Mouse (Mus musculus) lung, postnatal 36 days (tissue): ENCODE results near the gene Rxrg.
A peak's percentile ranks its signal among the peaks of the same experiment; 100 is the strongest.

Source experiments
- DNase-seq: peaks from one replicate; pipeline ENCODE4 v3.0.0; 2022; ENCODE audit warnings: mixed read lengths

Rxrg gene

DNA sequence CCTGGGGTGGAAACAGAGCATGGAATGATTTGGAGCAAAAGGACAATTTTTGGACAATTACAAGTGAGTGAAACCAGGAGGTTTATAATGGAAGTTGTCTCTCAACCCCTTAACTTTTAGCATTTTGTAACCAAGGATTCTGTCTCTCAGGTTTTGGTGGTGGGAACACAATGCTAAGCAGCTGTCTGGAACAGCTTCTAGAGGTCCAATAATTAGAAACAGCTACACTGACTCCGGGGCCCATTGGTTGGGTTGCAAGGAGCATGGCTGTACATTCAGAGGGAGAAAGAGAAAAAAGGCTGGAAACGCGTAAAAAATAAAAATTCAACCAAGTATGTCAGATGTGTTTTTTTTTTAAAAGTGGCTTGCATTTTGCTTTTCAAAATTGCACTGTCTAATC, 50.5 kb downstream of the Rxrg start:
- DNase-seq = no peak

DNA sequence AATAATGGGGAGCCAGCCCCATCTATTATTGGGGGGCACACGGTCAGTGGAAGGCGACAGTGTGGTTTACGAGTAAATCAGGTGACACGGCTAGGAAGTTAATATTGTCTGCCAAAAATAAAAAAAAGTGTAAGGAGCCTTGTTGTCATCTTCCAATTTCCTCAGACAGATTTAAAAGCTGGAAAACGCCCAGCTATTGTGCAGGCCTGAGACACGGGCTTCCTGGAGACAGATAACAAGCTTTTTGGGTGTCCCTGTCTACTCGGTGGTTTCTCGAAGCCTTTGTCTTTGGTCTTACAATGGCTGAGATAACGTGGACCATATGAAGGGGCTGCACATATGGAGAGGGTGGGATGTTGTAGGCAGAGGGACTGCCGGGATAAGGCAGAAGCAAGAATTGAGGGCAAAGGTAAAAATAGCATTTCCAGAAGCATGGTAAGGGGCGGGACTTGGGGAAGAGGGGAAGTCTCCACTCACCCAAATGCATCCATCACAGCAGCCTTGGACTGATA, 51.0 kb downstream of the Rxrg start:
- peak; percentile 63 for DNase-seq

DNA sequence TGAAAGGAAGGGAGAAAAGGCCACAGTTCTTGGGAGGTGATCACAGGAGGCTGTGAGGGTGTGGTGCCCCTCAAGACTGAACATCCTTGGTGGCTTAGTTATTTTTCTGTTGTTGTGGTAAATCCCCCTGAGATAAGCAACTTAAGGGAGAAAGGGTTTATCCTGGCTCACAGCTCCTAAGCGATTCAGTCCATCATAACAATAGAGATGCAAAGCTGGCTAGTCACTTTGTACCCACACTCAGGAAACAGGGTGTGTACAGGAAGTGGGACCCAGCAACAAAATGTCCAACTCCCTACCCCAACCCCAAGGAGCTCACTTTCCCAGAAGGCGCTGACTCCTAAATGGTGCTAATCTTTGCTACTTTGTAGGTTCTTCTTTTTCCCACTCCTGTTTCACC, 54.2 kb downstream of the Rxrg start:
- DNase-seq = no peak

DNA sequence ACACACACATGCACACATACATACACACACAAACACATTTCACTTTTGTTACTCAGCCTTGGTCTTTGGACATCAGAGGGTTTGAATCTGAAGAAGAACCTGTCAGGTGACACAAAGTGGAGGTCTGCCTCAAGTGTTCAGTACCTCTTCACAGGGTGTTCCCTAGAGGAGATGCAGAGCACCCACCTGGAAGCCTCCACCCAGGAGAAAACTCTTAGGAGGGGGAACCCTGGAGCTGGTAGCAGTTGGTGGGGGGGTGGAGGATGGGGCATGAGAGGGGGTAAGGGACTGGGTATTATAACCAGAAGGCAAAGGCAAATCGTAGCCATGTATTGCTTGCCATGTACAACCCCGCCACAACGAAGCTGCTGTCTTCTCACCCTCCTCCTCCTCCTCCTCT, 60.9 kb downstream of the Rxrg start:
- DNase-seq = no peak

DNA sequence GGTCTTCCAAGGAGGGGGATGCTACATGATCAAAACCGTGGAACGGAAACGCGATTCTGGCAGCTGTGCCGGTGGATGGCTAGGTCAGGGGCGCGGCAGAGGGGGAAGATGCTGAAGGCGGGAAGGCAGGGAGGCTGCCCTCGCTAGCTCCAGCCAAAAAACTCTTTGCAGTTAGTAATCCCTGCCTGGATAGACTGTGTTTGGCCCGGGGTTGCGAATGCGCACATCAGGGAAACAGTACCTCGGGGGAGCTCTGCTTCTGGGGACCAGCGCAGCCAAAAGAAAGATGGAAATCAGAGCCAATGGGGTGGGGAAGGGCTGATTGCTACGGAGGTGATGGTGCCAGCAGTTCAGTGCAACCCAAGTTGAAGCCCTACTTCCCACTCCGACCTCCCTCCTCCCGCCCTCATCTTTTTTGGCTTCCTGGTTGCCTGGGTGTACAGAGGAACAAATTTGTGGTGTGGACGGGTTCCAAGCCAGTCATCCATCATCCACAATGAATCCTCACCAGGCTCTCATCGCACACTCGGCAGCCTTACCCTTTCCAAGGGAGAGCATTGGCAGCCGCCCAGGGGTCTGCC, 62.4 kb downstream of the Rxrg start:
- peak; percentile 31 for DNase-seq

DNA sequence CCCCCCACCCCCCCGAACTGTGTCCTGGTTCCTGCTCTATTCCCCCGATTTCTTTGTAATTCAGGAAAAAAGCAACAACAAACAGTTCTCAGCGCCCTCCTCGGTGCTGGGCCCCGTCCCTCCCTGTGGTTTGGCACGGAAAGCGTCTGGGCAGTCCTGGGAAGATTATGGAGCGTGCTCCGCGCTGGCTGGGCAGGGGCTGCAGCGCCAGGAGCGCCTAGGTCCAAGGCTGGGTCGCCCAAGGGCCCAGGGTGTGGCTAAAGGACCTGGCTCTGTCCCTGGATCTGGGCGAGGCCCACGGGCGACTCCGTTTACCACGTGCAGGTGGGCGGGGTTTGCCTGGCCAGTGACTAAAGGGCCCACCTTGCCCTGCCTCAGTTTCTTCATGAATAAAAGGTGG, 62.9 kb downstream of the Rxrg start:
- peak; percentile 2 for DNase-seq

DNA sequence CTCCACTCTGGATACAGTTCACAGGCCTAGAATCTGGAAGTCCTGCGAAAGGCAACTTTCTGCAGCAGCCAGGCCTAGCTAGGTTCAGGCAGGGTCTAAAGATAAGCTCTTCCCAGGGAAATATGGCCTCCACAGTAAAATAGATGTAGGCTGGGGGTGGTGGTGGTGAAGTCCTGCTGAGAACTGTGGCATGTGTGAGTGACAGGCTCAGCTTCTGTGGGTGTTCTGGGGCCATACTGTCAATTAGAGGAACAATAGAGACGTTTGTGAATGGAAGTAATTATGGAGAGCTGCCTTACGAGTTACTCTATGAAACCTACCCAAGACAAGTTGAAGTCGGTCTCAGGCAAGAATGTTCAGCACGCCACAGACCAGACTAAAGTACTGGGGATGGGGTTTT, 65.0 kb downstream of the Rxrg start:
- no peak for DNase-seq

DNA sequence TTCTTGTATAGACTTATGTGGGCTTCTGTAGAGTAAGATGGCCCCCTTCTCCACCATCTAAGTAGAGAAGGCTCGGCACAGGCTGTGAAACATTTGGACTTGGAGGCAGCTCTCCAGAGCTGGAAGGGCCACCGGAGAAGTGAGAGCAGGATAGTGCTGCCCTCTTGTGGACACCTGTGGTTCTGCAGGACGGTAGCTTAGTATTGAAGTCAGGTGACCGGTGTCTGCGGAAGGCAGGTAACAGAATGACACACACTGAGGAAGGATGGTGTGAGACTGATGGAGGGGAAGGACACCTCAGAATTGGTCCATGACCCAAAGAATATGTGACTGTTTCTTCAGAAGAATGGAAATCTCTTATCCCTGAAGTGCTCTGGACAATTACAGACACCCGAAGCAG, 71.6 kb downstream of the Rxrg start:
- peak; percentile 76 for DNase-seq

DNA sequence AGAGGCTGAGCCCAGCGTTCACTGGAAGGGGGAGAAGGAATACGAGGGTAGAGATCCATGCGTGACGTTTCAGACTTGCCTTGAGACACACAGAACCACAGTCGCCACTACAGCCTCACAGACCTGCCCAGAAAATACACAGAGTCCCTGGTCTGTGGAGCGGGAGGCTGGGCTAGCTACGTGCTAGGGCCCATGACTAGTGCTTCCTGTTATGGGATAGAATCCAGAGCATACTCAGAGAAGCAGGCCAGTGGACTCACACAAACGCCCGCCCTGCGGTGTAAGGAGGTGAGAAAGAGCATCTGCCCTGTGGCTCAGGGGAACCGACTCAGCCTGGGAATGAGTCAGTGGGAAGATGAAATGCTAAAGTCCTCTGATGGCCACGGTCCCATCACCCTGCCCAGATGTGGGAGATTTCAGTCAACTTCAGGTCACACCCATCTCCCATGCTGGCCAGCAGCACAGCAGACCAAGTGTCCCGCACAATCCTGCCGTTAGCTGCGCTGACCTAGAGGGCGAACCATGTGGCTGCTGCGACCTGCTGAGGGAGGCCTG, 74.3 kb downstream of the Rxrg start:
- no peak for DNase-seq

DNA sequence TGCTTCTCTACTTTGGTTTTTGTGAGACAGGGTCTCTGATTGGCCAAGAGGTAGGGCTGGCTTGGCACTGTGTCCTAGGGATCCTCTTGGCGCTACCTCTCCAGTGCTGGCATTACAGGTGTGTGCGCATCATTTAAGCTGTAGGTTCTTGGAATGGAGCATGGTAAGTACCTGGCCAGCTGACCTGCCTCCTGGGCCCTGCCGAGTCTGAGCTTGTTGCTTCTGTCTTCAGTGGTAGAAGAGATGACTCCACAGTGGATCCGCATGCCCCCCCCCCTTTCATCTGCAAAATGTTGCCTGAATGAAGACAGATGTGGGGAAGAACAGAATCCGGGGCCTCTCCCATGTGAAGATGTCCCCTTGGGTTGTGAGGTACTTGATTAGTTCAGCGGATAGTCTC, 80.9 kb downstream of the Rxrg start:
- no peak for DNase-seq

DNA sequence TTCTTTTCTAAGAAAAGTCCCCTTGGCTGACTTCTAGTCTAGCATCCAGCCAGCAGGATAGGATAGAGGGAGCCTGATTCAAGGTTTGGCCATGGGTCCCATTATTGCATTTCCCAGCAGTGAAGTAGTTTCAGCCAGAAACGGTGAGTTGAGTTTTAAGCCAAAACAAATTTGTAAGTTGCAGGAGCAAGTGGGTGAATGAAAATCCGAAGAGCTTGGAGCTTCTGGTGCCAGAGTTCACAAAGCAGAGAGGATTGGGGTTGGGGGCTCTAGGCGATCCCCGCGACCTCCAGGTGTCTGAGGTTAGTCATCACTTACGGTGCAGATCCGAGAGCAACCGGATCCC, 89.8 kb downstream of the Rxrg start:
- no peak for DNase-seq

DNA sequence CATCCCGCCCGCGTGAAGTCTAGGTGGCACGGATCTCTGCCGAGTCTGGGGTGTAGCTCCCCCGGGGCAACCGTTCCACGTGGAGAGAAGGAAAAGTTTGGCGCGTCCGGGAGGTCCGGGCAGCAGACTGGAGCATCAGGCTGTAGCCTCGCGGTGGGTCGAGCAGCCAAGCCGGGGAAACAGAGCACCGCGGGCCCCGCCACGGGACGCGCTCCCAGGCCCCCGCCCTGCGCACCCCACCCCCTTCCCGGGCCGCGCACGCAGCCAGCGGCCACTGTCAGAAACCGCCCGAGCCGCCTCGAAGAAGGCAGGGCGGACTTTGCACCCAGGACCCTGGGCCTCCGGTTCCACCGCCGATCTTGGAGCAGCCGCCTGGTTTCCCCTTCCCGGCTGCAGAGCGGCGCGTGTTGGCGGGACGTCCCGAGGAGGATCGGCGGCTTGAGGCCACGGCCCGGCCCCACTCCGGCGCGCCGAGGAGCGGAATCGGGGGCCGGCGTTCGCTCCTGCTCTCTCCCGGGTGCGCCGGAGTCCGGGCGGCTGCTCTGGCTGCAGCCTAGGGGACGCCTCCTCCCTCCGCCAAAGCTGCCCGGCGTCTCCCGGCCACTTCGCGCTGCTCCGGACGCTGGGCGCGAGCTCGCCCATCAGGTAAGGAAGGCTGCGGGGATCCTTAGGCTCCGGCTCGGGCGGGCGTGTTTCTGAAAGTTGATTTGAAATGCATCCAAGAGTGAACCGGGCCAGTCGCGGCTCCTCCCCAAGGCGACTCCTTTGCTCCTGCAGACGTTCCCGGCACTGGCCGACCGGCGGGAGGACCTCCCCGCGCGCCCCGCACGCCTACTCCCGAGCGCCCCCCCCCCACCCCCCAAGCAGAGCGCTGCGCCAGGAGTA, 90.4 kb downstream of the Rxrg start:
- DNase-seq = no peak

DNA sequence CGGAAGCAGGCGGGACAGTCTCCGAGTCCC, 90.9 kb downstream of the Rxrg start, which contains the start of gene Lmx1a:
Lmx1a (plus strand) TSS at position 6 of the 30 bp plus-strand sequence.
- no peak for DNase-seq
